Mouse (Mus musculus) liver, embryonic 16.5 days (tissue): ENCODE measurements around the gene Srsf3. TPM values are rescaled to one million over a fixed set of nuclear protein-coding genes. Genes with fewer than 3 reads are reported as not detected.

Experiments used
- ATAC-seq: fragments of 200-750 bp; cut with Nextera tagmentation; 2 replicates; pipeline ENCODE4 v1.8.0; 2017; ENCODE audit warnings: low read depth, mild to moderate bottlenecking, moderate number of reproducible peaks, moderate library complexity
- H3K27ac ChIP-seq: fragments of 300-500 bp; sonication (generic); 2 replicates; pipeline ENCODE4 v1.5.1; 2014; ENCODE audit warnings: mild to moderate bottlenecking, low read length
- H3K27me3 ChIP-seq: fragments of 300-500 bp; sonication (generic); 2 replicates; pipeline ENCODE4 v1.6.1; 2014; ENCODE audit warnings: low read depth, low read length, mixed read lengths; ENCODE audit not compliant: control insufficient read depth, insufficient read depth
- H3K36me3 ChIP-seq: fragments of 300-500 bp; sonication (generic); 2 replicates; pipeline ENCODE4 v1.6.1; 2014; ENCODE audit warnings: mild to moderate bottlenecking; ENCODE audit not compliant: control insufficient read depth, insufficient read depth
- H3K4me1 ChIP-seq: fragments of 300-500 bp; sonication (generic); 2 replicates; pipeline ENCODE4 v1.6.1; 2014; ENCODE audit warnings: low read depth, low read length, mixed read lengths; ENCODE audit not compliant: control insufficient read depth
- H3K4me2 ChIP-seq: fragments of 300-500 bp; sonication (generic); 2 replicates; pipeline ENCODE4 v1.6.1; 2014; ENCODE audit warnings: low read depth, low read length, mixed read lengths
- H3K4me3 ChIP-seq: fragments of 300-500 bp; sonication (generic); 2 replicates; pipeline ENCODE4 v1.5.1; 2014; ENCODE audit warnings: low read depth, mild to moderate bottlenecking, low read length
- H3K9ac ChIP-seq: fragments of 300-500 bp; sonication (generic); 2 replicates; pipeline ENCODE4 v1.6.1; 2014; ENCODE audit warnings: low read depth, low read length
- H3K9me3 ChIP-seq: fragments of 300-500 bp; sonication (generic); replicated peaks from 2 replicates; pipeline ENCODE4 v1.6.1; 2016; ENCODE audit warnings: low read length; ENCODE audit not compliant: control insufficient read depth
- WGBS: fragments of 180-500 bp; shearing (Covaris S2); extraction: QIAGEN DNeasy Blood & Tissue Kit; methylation state at CpG from one replicate; pipeline ENCODE4 v1.1.7; 2014; ENCODE audit not compliant: insufficient replicate concordance; 5-methylcytosine and 5-hydroxymethylcytosine counted together
- polyA plus RNA-seq: library from polyadenylated mRNA; unstranded; fragments of >200 nt; fragmentation: Nextera tagmentation; extraction: Ambion mirVana; gene quantifications from 2 replicates; pipeline ENCODE4 v1.2.1, GENCODE M21; 2015

The Srsf3 gene
- polyA plus RNA-seq, 1 experiment from 2014 or later, result 185 TPM

DNA sequence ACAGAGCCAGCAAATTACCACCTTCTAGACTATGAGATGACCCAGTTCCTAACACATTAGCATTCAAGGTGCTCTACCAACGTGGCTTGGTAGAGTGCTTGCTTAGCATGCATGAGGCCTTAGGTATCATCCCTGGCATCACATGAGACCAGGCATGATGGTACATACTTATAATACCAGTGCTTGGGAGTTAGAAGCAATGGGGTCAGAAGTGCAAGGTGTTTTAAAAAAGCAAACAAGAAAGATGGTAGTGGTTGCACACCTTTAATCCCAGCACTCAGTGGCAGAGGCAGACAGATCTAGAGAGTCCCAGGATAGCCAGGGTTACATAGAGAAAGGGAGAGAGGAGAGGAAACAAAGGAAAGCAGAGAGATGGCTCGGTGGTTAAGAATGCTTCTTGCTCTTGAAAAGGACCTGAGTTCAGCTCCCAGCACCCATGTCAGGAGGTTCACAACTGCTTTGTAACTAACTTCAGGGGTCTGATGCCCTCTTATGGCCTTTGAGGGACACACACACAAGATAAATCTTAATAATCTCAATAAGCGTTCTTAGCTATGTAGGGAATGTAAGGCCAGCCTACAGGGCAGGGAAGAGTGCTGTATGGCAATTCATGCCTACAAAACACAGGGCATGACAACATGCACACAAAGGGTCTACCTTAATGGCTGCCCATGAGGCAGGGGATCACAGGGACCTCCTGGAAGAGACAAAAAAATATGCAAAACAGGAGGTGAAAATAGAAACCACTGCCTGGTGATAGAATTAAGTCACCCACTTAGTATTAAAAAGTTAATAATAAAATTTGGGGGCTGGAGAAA lies 15.5 kb downstream of the Srsf3 start:
- Histone ChIP-seq H3K36me3 (peaks cover 46% of the 10 kb centered on the region), H3K9ac (no peak overlapping the region), H3K27me3 (no peaks in the 10 kb centered on the region), H3K9me3 (no peaks in the 10 kb centered on the region), H3K4me3 (no peak overlapping the region), H3K4me2 (no peak overlapping the region), H3K4me1 (peaks cover 13% of the 10 kb centered on the region), H3K27ac (no peak overlapping the region)
- ATAC-seq, result no peak
- WGBS, result 78% methylated on average over 3 of the region's 3 CpGs

DNA sequence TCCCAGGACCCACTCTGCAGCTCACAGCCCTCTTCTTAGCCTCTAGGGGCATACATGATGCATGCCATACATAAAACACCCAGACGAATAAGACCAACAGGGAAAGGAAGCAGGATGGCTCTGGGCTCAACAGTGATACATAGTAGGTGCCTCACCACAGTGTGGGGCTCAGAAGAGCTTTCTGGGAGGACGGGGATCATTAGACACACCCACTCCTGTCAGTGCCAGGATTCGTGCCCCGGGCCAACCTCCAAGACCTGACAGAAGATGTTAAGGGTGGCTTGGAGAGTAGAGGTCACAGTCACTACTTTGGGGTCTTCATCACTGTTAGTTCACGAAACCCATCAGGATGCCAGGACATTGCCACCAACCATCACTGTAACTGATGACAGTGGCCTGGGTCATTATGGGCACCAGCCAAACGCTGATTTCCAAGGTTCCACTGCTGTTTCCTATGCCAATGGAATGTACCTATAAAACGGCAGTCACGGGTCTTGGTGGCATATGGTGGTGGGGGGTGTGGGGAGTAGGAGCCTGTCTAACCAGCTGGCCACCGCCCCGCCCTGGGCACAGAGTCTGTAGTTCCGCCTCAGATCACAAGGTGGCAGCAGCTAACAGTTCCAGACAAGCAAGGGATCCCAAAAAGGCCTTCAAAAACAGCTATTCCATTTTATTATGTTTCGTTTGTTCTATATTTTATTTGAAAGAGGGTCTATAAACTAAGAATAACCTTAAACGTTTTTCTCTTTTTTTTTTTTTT lies 16.5 kb downstream of the Srsf3 start:
- no peaks in the 10 kb centered on the region for H3K27me3 ChIP-seq
- 13% methylated on average over 13 of the region's 13 CpGs for WGBS
- H3K4me3 ChIP-seq, result no peak overlapping the region
- H3K4me2 ChIP-seq, result no peak overlapping the region
- no peak overlapping the region for H3K27ac ChIP-seq
- no peak for ATAC-seq
- H3K9ac ChIP-seq, result no peak overlapping the region
- H3K4me1 ChIP-seq, result peaks cover 13% of the 10 kb centered on the region
- peaks cover 36% of the 10 kb centered on the region for H3K36me3 ChIP-seq
- H3K9me3 ChIP-seq, result no peaks in the 10 kb centered on the region

DNA sequence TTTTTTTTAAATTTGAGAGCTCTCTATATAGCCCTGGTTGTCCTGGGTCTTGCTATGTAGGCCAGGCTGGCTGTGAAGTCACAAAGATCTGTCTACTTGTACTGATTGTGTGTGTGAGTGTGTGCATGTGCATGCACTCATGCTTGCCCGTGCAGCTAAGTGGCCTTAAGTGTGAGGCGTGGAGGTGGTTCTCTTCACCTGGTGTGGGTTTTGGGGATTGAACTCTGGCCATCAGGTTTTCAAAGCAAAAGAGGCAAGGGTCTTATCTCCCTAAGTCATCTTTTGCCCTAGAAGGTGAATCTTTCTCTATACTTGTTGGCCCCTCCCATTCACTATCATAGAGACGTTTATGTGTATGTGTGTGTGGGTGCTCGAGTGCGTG lies 17.1 kb downstream of the Srsf3 start:
- H3K4me3 ChIP-seq, result no peak overlapping the region
- peak overlapping the region; percentile 31 for H3K4me2 ChIP-seq
- peaks cover 13% of the 10 kb centered on the region for H3K4me1 ChIP-seq
- no peak for ATAC-seq
- no peaks in the 10 kb centered on the region for H3K9me3 ChIP-seq
- no peak overlapping the region for H3K9ac ChIP-seq
- H3K27me3 ChIP-seq, result no peaks in the 10 kb centered on the region
- 55% methylated on average over 5 of the region's 5 CpGs for WGBS
- no peak overlapping the region for H3K27ac ChIP-seq
- H3K36me3 ChIP-seq, result peaks cover 30% of the 10 kb centered on the region

DNA sequence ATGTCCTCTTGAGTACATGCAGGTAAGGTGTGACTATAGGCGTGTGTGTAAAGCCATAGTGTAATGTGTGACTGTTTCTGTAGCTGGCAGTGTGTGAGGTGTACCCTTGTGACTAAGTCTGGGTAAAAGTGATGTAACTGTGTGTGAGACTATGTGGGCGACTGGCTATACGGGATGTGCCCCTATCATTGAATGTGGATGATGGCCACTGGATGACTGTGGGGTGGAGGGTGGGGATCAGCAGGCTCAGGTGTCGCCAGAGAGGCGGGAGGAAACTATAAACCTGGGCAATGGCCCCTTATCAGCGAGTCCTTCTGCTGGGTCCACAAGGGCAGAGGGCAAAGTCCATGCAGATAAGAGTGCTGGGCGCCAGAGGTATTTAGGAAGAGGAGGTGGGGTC lies 17.5 kb downstream of the Srsf3 start:
- Histone ChIP-seq H3K27me3 (no peaks in the 10 kb centered on the region), H3K4me1 (peaks cover 13% of the 10 kb centered on the region), H3K36me3 (peaks cover 26% of the 10 kb centered on the region), H3K27ac (no peak overlapping the region), H3K9me3 (no peaks in the 10 kb centered on the region), H3K9ac (no peak overlapping the region), H3K4me2 (peak overlapping the region; percentile 31), H3K4me3 (no peak overlapping the region)
- ATAC-seq, result peak; percentile 12
- WGBS, result 41% methylated on average over 7 of the region's 7 CpGs

DNA sequence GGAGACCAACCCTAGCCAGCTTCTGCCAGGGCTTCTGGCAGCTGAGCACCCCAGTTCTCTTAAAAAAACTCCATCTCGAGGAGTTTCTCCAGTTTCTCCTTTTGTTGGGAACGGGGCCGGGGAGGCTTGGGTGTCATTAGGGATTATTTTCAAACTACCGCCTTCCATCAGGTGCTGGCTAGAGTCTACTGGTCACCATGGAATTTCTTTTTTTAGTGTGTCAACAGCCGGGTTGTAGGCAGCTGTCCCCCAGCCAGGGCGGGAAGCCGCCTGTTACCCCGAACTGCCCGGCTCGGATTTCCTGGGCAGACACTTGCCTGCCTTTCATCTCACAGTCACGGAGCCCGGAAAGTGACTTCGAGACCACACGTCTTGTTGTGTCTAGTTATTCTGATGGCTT lies 18.4 kb downstream of the Srsf3 start:
- no peak overlapping the region for H3K27ac ChIP-seq
- H3K9ac ChIP-seq, result no peak overlapping the region

DNA sequence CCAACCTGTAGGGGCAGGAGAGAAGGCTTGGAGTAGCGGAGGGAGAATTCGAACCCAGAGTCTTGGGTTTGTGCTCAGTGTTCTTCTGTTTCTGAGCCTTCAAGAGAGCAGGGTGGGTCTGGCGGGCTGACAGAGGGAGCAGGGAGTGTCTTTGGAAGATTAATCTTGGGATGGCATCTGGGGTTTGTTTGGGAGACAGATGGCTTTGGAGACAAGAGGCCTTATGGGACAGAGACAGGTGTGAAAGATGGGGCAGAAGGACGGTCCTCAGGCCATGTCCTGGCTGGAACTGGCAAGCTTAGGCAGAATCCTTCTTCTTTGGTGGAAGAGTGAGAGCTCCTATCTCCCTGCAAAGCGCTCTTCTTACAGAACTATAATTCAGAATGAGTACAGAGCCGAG lies 20.6 kb downstream of the Srsf3 start:
- Histone ChIP-seq H3K9me3 (no peaks in the 10 kb centered on the region), H3K4me3 (no peak overlapping the region), H3K4me2 (no peak overlapping the region), H3K27me3 (no peaks in the 10 kb centered on the region), H3K4me1 (peaks cover 16% of the 10 kb centered on the region), H3K9ac (no peak overlapping the region), H3K36me3 (no peaks in the 10 kb centered on the region), H3K27ac (no peak overlapping the region)
- no peak for ATAC-seq
- 85% methylated on average over 6 of the region's 6 CpGs for WGBS

More for the DNA sequence above, 18.4 kb downstream of the Srsf3 start:
- 48% methylated on average over 14 of the region's 14 CpGs for WGBS
- H3K4me1 ChIP-seq, result peaks cover 13% of the 10 kb centered on the region
- H3K4me3 ChIP-seq, result no peak overlapping the region
- no peaks in the 10 kb centered on the region for H3K27me3 ChIP-seq
- ATAC-seq, result no peak
- peak overlapping the region; percentile 31; the same call in 1 of the 2 replicates for H3K4me2 ChIP-seq
- H3K36me3 ChIP-seq, result peaks cover 17% of the 10 kb centered on the region
- H3K9me3 ChIP-seq, result no peaks in the 10 kb centered on the region

DNA sequence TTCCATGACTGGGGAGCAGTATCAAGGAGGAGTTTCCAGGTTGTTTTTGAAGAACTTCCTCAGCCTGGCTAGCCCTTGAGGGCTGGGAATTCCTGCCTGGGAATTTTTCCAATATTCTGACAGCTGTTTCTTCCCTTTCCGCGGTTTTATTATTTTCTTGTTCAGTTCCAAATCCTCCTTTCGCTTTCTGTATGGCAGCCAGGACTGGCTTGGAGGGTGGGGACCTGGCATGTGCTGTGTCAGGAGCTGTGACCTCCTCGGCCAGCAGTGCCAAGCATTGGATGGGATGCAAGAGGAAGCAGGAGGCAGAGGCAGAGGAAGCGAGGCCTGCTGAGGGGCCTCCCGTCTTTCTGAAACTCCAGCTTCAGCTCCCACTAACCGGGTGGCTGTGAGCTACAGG lies 21.4 kb downstream of the Srsf3 start:
- H3K9ac ChIP-seq, result no peak overlapping the region
- no peak overlapping the region for H3K27ac ChIP-seq
- H3K36me3 ChIP-seq, result no peaks in the 10 kb centered on the region
- no peak overlapping the region for H3K4me2 ChIP-seq
- ATAC-seq, result no peak
- H3K4me3 ChIP-seq, result no peak overlapping the region
- 58% methylated on average over 7 of the region's 7 CpGs for WGBS
- H3K27me3 ChIP-seq, result no peaks in the 10 kb centered on the region
- H3K9me3 ChIP-seq, result no peaks in the 10 kb centered on the region
- H3K4me1 ChIP-seq, result peaks cover 16% of the 10 kb centered on the region

DNA sequence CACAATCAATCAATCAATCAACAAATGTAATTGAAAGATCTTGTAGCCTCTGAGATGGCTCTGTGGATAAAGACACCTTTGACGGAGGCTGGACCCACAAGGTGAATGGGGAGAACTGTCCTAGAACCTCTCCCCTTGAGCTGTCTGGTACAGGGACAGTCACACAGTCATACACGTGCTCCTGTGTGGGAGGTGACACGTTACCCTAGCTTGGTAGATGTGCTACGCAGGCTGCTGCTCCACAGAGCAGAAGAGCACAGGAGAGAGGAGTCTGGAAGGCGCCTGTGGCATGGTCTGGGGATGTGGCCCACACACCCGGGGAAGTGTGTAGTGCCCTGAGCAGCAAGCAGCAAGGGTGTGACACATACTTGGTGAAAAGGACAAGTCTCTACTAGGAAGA lies 22.0 kb downstream of the Srsf3 start:
- Histone ChIP-seq H3K4me3 (no peak overlapping the region), H3K9ac (no peak overlapping the region), H3K36me3 (no peaks in the 10 kb centered on the region), H3K9me3 (no peaks in the 10 kb centered on the region), H3K27ac (no peak overlapping the region), H3K27me3 (no peaks in the 10 kb centered on the region), H3K4me1 (peaks cover 13% of the 10 kb centered on the region), H3K4me2 (no peak overlapping the region)
- 49% methylated on average over 6 of the region's 6 CpGs for whole genome bisulfite sequencing
- no peak for ATAC-seq

DNA sequence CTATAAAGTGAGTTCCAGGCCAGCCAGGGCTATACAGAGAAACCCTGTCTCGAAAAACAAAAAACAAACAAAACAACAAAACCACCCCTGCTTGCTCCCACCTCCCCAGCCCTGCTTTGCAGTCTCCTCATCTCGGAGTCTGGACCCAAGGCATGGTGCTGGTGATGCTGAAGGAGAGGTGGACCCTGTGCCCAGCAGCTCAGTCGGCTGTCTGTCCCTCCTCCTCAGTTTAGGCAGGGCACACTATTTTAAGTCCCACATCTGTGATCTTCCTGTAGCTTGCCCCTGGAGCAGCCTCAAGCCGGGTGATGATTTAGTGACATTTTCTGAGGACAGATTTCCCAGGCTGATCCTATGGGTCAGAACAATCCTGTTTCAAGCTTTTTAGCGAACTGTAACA lies 23.2 kb downstream of the Srsf3 start:
- Histone ChIP-seq H3K9me3 (no peaks in the 10 kb centered on the region), H3K4me1 (peaks cover 3% of the 10 kb centered on the region), H3K27me3 (no peaks in the 10 kb centered on the region), H3K27ac (no peak overlapping the region), H3K4me3 (no peak overlapping the region), H3K9ac (no peak overlapping the region), H3K36me3 (no peaks in the 10 kb centered on the region), H3K4me2 (no peak overlapping the region)
- WGBS, result 64% methylated on average over 5 of the region's 5 CpGs
- no peak for ATAC-seq
